Mouse (Mus musculus): Measurements from ENCODE around the gene Mdh1b.

The Mdh1b gene

DNA sequence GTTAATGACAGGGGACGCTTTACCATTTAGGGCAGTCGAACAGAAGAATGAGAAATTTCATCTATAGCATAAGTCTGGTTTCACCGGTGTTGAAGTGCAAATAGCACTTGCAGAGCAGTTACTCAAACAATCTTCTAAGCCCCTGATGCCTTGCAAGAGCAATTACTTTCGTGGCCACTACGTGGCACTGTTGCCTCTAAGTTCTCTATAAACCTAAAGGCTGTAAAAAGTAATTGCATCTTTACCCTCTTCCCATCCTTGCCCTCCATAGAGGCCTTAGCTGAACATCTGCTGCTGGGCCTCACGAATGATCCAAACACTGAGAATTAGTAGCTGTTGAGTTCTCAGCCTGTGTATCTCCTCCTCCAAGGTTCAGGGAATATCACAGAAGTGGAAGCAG lies 72.1 kb downstream of the Mdh1b start:
- peak; percentile 64 for DNase-seq
